Mouse (Mus musculus) spleen, adult 2 months (tissue): ENCODE data around the gene Mcrs1.

Experiments
- CTCF ChIP-seq: fragments of 200-500 bp; IDR thresholded peaks from 2 replicates; pipeline ENCODE4 v1.5.1; 2011; ENCODE audit warnings: mild to moderate bottlenecking, inconsistent platforms; ENCODE audit not compliant: insufficient read depth, insufficient read length, insufficient replicate concordance; ENCODE audit errors: extremely low read depth
- POLR2A ChIP-seq: fragments of 200-500 bp; IDR thresholded peaks from 2 replicates; pipeline ENCODE4 v1.6.1; 2011; ENCODE audit warnings: low read depth, low read length, inconsistent platforms

GRCm38 (mm10) chr15:99259167-99259729 is 7.5 kb upstream of the Mcrs1 start:
- TF ChIP-seq POLR2A, result no peak
- no peak for TF ChIP-seq CTCF
